Mouse (Mus musculus): Measurements from ENCODE around the gene Nt5dc2.

DNA sequence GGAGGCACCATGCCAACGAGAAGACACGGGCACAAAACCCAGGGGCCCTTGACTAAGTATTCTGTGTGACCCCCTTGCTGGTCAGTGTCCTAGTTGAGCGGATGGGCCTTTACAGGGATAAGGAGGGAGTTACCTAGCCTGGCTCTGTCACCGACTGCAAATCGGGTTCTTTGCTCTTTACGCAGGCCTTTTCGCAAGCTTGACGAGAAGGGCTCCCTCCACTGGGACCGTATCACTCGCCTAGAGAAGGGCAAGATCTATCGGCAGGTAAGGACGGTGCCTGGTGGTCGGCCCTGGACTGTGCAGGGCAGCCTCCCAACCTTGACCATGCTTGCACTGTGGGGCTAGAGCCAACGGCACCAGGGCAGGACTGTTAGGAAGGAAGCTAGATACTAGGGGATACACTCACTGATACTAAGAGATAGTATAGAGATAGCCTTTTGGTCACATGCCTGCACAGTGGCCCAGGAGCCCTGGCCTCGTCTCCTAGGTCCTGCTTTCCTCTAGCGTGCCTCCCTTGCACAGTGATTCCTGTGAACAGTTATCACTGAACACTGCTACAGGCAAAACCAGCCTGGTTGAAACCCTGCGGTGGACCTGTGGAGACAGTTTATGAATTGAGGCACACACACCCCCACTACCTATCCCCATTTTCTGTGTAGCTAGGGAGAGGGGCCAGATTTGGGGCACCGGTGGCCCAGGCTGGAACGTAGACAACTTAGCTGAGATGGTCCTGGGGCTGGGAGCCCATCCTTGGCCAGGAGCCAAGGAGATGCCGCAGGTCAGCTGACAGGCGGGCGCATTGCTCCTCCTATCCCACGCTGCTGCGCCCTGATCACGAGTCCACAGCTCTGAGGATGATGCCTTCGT is 5.8 kb downstream of the Nt5dc2 start:
- TF ChIP-seq CTCF (IDR thresholded peaks at IDR 0.05; ENCODE audit: extremely low read depth, insufficient read length, insufficient replicate concordance, low read depth, low read length) (no peak), POLR2A (IDR thresholded peaks at IDR 0.05; ENCODE audit: low read depth, low read length) (no peak)
